Mouse (Mus musculus): ENCODE measurements around the gene Riiad1.

DNA sequence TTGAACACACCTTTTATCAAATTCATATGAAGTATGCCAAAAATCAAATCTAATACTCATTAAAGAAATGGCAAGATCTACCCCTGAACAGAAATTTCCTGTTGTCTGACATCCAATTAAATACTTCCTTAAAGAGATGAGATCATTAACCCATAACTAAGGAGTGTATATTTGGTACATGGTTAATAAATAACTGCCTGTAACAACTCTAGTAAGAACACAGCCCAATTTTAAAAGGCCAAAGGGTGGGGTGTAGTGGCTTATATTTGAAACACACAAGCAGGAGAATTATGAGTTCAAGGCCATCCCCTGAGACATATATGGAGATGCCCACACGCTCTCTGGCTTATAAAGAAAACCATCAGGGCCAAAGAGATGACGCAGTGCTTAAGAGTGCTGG, 30.8 kb downstream of the Riiad1 start:
- TF ChIP-seq PAX5 (IDR thresholded peaks at IDR 0.05; ENCODE audit: low read length) (no peak), MXI1 (IDR thresholded peaks at IDR 0.05; ENCODE audit: low read depth, low read length) (no peak), MEF2A (IDR thresholded peaks at IDR 0.05; ENCODE audit: borderline replicate concordance, low read depth, low read length) (no peak), CTCF (conservative IDR thresholded peaks at IDR 0.05 in 1 of 2, IDR thresholded peaks at IDR 0.05 in 1 of 2; ENCODE audit: low read depth in 2 of 2, low read length in 2 of 2) (no peak)
